Mouse (Mus musculus) MEL (cell line): ENCODE data around the gene Fgfr2. TPM values are rescaled to one million over a fixed set of nuclear protein-coding genes. Genes with fewer than 3 reads are reported as not detected.

Experiments
- DNase-seq: peaks from one replicate; pipeline ENCODE4 v3.0.0; 2011; ENCODE audit warnings: low read depth, low spot score
- H3K27ac ChIP-seq: 2 replicates; pipeline ENCODE4 v1.5.1; 2012; ENCODE audit warnings: low read depth, mild to moderate bottlenecking, control low read depth, low read length, moderate library complexity; ENCODE audit not compliant: control insufficient read depth
- H3K27me3 ChIP-seq, 2 experiments: fragments of 150-350 bp in 1 of 2; sonication (generic) in 1 of 2; 2 replicates each; pipeline ENCODE4 v1.6.1; 2012; ENCODE audit warnings: low read length in 2 of 2, mild to moderate bottlenecking in 2 of 2, improper control_type of control experiment in 1 of 2, moderate library complexity in 1 of 2; ENCODE audit not compliant: insufficient read depth in 2 of 2, control insufficient read depth in 1 of 2
- H3K36me3 ChIP-seq, 2 experiments: 2 replicates each; pipeline ENCODE4 v1.6.1; 2012 to 2014; ENCODE audit warnings: low read length in 2 of 2, improper control_type of control experiment in 1 of 2, inconsistent platforms in 1 of 2, mild to moderate bottlenecking in 1 of 2; ENCODE audit not compliant: insufficient read depth in 2 of 2, control insufficient read depth in 1 of 2
- H3K4me1 ChIP-seq, 2 experiments: fragments of 150-350 bp in 1 of 2; sonication (generic) in 1 of 2; 2 replicates each; pipeline ENCODE4 v1.6.1; 2012; ENCODE audit warnings: low read length in 2 of 2, improper control_type of control experiment in 1 of 2, mild to moderate bottlenecking in 1 of 2; ENCODE audit not compliant: insufficient read depth in 2 of 2, control insufficient read depth in 1 of 2
- H3K4me3 ChIP-seq, 2 experiments: fragments of 150-350 bp in 1 of 2; sonication (generic) in 1 of 2; 2 replicates each; pipeline ENCODE4 v1.5.1; 2012; ENCODE audit warnings: low read depth in 2 of 2, low read length in 2 of 2, mild to moderate bottlenecking in 2 of 2, moderate library complexity in 2 of 2, control low read depth in 1 of 2, improper control_type of control experiment in 1 of 2; ENCODE audit not compliant: control insufficient read depth in 1 of 2, insufficient read depth in 1 of 2
- H3K79me2 ChIP-seq: 2 replicates; pipeline ENCODE4 v1.6.1; 2012; ENCODE audit warnings: mild to moderate bottlenecking, low read length, moderate library complexity; ENCODE audit not compliant: control insufficient read depth, poor library complexity, insufficient read depth
- H3K9ac ChIP-seq: 2 replicates; pipeline ENCODE4 v1.6.1; 2012; ENCODE audit warnings: low read depth, mild to moderate bottlenecking, control low read depth, low read length, moderate library complexity; ENCODE audit not compliant: control insufficient read depth, poor library complexity, severe bottlenecking
- H3K9me3 ChIP-seq: fragments of 150-350 bp; sonication (generic); replicated peaks from 2 replicates; pipeline ENCODE4 v1.6.1; 2012; ENCODE audit warnings: mild to moderate bottlenecking, low read length, improper control_type of control experiment, moderate library complexity; ENCODE audit not compliant: insufficient read depth
- BHLHE40 ChIP-seq: IDR thresholded peaks from 2 replicates; pipeline ENCODE4 v1.6.1; 2012; ENCODE audit warnings: low read depth, mild to moderate bottlenecking, inconsistent platforms, low read length, improper control_type of control experiment, borderline replicate concordance
- CHD1 ChIP-seq: IDR thresholded peaks from 2 replicates; pipeline ENCODE4 v1.6.1; 2012; ENCODE audit warnings: low read depth, mild to moderate bottlenecking, inconsistent platforms, low read length, improper control_type of control experiment
- CTCF ChIP-seq, 3 experiments: IDR thresholded peaks in 2 of 3; conservative IDR thresholded peaks in 1 of 3; 2 replicates each; pipeline ENCODE4 v1.5.1; 2011 to 2012; ENCODE audit warnings: low read length in 3 of 3, low read depth in 2 of 3, mild to moderate bottlenecking in 2 of 3, improper control_type of control experiment in 1 of 3, inconsistent platforms in 1 of 3, mixed read lengths in 1 of 3, moderate library complexity in 1 of 3; ENCODE audit not compliant: control insufficient read depth in 1 of 3, insufficient read depth in 1 of 3, poor library complexity in 1 of 3, severe bottlenecking in 1 of 3
- E2F4 ChIP-seq: IDR thresholded peaks from 2 replicates; pipeline ENCODE4 v1.6.1; 2011; ENCODE audit warnings: low read depth, low read length, improper control_type of control experiment, borderline replicate concordance
- ELF1 ChIP-seq: IDR thresholded peaks from 2 replicates; pipeline ENCODE4 v1.6.1; 2014; ENCODE audit warnings: low read depth, mild to moderate bottlenecking, inconsistent platforms, low read length, improper control_type of control experiment, moderate library complexity
- EP300 ChIP-seq, 2 experiments: IDR thresholded peaks; 2 replicates each; pipeline ENCODE4 v1.6.1; 2011; ENCODE audit warnings: improper control_type of control experiment in 2 of 2, low read length in 2 of 2, low read depth in 1 of 2, mild to moderate bottlenecking in 1 of 2
- ETS1 ChIP-seq: IDR thresholded peaks from 2 replicates; pipeline ENCODE4 v1.6.1; 2012; ENCODE audit warnings: low read depth, mild to moderate bottlenecking, inconsistent platforms, low read length, improper control_type of control experiment, moderate library complexity
- GABPA ChIP-seq: IDR thresholded peaks from 2 replicates; pipeline ENCODE4 v1.6.1; 2012; ENCODE audit warnings: low read depth, mild to moderate bottlenecking, inconsistent platforms, low read length, improper control_type of control experiment, moderate library complexity
- GATA1 ChIP-seq: IDR thresholded peaks from 2 replicates; pipeline ENCODE4 v1.6.1; 2011; ENCODE audit warnings: low read depth, low read length, improper control_type of control experiment
- HCFC1 ChIP-seq: IDR thresholded peaks from 2 replicates; pipeline ENCODE4 v1.6.1; 2012; ENCODE audit warnings: low read depth, mild to moderate bottlenecking, inconsistent platforms, low read length, improper control_type of control experiment, moderate library complexity
- MAX ChIP-seq: IDR thresholded peaks from 2 replicates; pipeline ENCODE4 v1.6.1; 2011; ENCODE audit warnings: low read length, improper control_type of control experiment
- MAZ ChIP-seq: IDR thresholded peaks from 2 replicates; pipeline ENCODE4 v1.6.1; 2012; ENCODE audit warnings: low read depth, mild to moderate bottlenecking, inconsistent platforms, low read length, improper control_type of control experiment
- MXI1 ChIP-seq: IDR thresholded peaks from 2 replicates; pipeline ENCODE4 v1.6.1; 2011; ENCODE audit warnings: mild to moderate bottlenecking, low read depth, low read length, improper control_type of control experiment
- MYB ChIP-seq: IDR thresholded peaks from 2 replicates; pipeline ENCODE4 v1.6.1; 2011; ENCODE audit warnings: mild to moderate bottlenecking, low read depth, low read length, improper control_type of control experiment
- MYC ChIP-seq: IDR thresholded peaks from 2 replicates; pipeline ENCODE4 v1.6.1; 2011; ENCODE audit warnings: low read depth, mild to moderate bottlenecking, low read length, improper control_type of control experiment, moderate library complexity
- POLR2A ChIP-seq, 2 experiments: IDR thresholded peaks; 2 replicates each; pipeline ENCODE4 v1.6.1; 2011 to 2012; ENCODE audit warnings: low read length in 2 of 2, mild to moderate bottlenecking in 2 of 2, control low read depth in 1 of 2, improper control_type of control experiment in 1 of 2, low read depth in 1 of 2, moderate library complexity in 1 of 2; ENCODE audit not compliant: control insufficient read depth in 1 of 2, insufficient read depth in 1 of 2, poor library complexity in 1 of 2
- RAD21 ChIP-seq: IDR thresholded peaks from 2 replicates; pipeline ENCODE4 v1.6.1; 2011; ENCODE audit warnings: mild to moderate bottlenecking, low read depth, low read length, improper control_type of control experiment
- RCOR1 ChIP-seq: IDR thresholded peaks from 2 replicates; pipeline ENCODE4 v1.6.1; 2012; ENCODE audit warnings: low read depth, mild to moderate bottlenecking, inconsistent platforms, low read length, improper control_type of control experiment
- SIN3A ChIP-seq: IDR thresholded peaks from 2 replicates; pipeline ENCODE4 v1.6.1; 2012; ENCODE audit warnings: low read length, improper control_type of control experiment, inconsistent platforms
- SMC3 ChIP-seq: IDR thresholded peaks from 2 replicates; pipeline ENCODE4 v1.6.1; 2011; ENCODE audit warnings: low read depth, low read length, improper control_type of control experiment
- TAL1 ChIP-seq: IDR thresholded peaks from 2 replicates; pipeline ENCODE4 v1.6.1; 2012; ENCODE audit warnings: mild to moderate bottlenecking, inconsistent platforms, low read length, moderate library complexity, mixed read lengths
- TCF12 ChIP-seq: IDR thresholded peaks from 2 replicates; pipeline ENCODE4 v1.6.1; 2014; ENCODE audit warnings: low read depth, mild to moderate bottlenecking, inconsistent platforms, low read length, improper control_type of control experiment, moderate library complexity
- ZC3H11A ChIP-seq: IDR thresholded peaks from 2 replicates; pipeline ENCODE4 v1.6.1; 2012; ENCODE audit warnings: low read depth, mild to moderate bottlenecking, inconsistent platforms, low read length, improper control_type of control experiment
- ZNF384 ChIP-seq: IDR thresholded peaks from 2 replicates; pipeline ENCODE4 v1.6.1; 2012; ENCODE audit warnings: low read depth, mild to moderate bottlenecking, inconsistent platforms, low read length, improper control_type of control experiment
- polyA plus RNA-seq, 2 experiments: library from polyadenylated mRNA; stranded (reverse) in 1 of 2; unstranded in 1 of 2; fragments of >175 nt in 1 of 2; fragments of >200 nt in 1 of 2; gene quantifications; 2 replicates each; pipeline versions ENCODE4 v1.2.1 to v1.2.4; 2012; ENCODE audit warnings: low replicate concordance in 2 of 2, low read depth in 1 of 2; ENCODE audit not compliant: insufficient read length in 2 of 2, insufficient read depth in 1 of 2, missing spikeins in 1 of 2
- total RNA-seq: library from RNA; depleted of rRNA; stranded (reverse); fragments of 300-350 nt; gene quantifications from 2 replicates; pipeline ENCODE4 v1.2.3, GENCODE M21; 2012

Fgfr2 gene
- total and polyA plus RNA-seq, 3 experiments: not detected

- Histone ChIP-seq H3K36me3 (peaks cover 0 to 15% of the 10 kb centered on the region in 2 experiments; a peak in 2 of 4 replicates), H3K27me3 (no peaks in the 10 kb centered on the region), H3K9me3 (no peaks in the 10 kb centered on the region), H3K79me2 (peaks cover 13% of the 10 kb centered on the region), H3K27ac (no peak overlapping the region), H3K4me3 (no peak overlapping the region), H3K4me1 (peaks cover 2 to 5% of the 10 kb centered on the region in 2 experiments), H3K9ac (no peak overlapping the region)
- TF ChIP-seq ZNF384 (no peak), MAZ (no peak), TAL1 (no peak), MAX (no peak), E2F4 (no peak), ZC3H11A (no peak), CHD1 (no peak), SMC3 (no peak), CTCF (IDR thresholded peaks at IDR 0.05 in 2 of 3, conservative IDR thresholded peaks at IDR 0.05 in 1 of 3; ENCODE audit: control insufficient read depth in 1 of 3, insufficient read depth in 1 of 3, low read depth in 2 of 3, low read length in 3 of 3, poor library complexity in 1 of 3, severe bottlenecking in 1 of 3) (no peak)
- DNase-seq: no peak
Measured at GRCm38 (mm10) chr7:130523451-130523850, 2599.7 kb downstream of the Fgfr2 start.

- TF ChIP-seq ZNF384 (no peak), POLR2A (IDR thresholded peaks at IDR 0.05; ENCODE audit: control insufficient read depth in 1 of 2, insufficient read depth in 1 of 2, low read depth in 1 of 2, low read length in 2 of 2, poor library complexity in 1 of 2) (peak in 1 of 2 experiments; percentile 41; a peak in 1 of 4 replicates), SIN3A (peak; percentile 55), TCF12 (peak; percentile 93), MAZ (0 out of 2 replicates have a peak, but pooled peaks have one; percentile 7), GATA1 (peak; percentile 94), MXI1 (peak; percentile 39; the same call in 1 of the 2 replicates), MYC (0 out of 2 replicates have a peak, but pooled peaks have one; percentile 55), RCOR1 (peak; percentile 58; the same call in 1 of the 2 replicates), ETS1 (peak; percentile 78), MYB (peak; percentile 61), ELF1 (peak; percentile 36; the same call in 1 of the 2 replicates), HCFC1 (no peak; the same call in 1 of the 2 replicates), RAD21 (no peak), MAX (no peak), TAL1 (peak; percentile 89), EP300 (IDR thresholded peaks at IDR 0.05; ENCODE audit: low read depth in 1 of 2, low read length in 2 of 2) (peak; percentile 94), BHLHE40 (no peak), GABPA (no peak)
- TF ChIP-seq, all 39 proteins: peak for 13
- Histone ChIP-seq H3K27ac (peak overlapping the region; percentile 94), H3K27me3 (no peaks in the 10 kb centered on the region), H3K4me3 (no peak overlapping the region; a peak in 1 of 4 replicates), H3K4me1 (peaks cover 11 to 14% of the 10 kb centered on the region in 2 experiments), H3K79me2 (peaks cover 32% of the 10 kb centered on the region), H3K9ac (peak overlapping the region; percentile 94; the same call in 1 of the 2 replicates), H3K36me3 (peaks cover 0 to 37% of the 10 kb centered on the region in 2 experiments; a peak in 2 of 4 replicates), H3K9me3 (no peaks in the 10 kb centered on the region)
- peak; percentile 84 for DNase-seq
Measured at GRCm38 (mm10) chr7:130520812-130521422, 2602.2 kb downstream of the Fgfr2 start.
